Mouse (Mus musculus) CD8-positive naive resting alpha-beta T cell, adult 2 months (primary cell): ENCODE results near the gene Herc1.
"Not testable (repeated sequence)": the region's sequence is repeated elsewhere in the genome, so short reads cannot be mapped to it uniquely, and the experiment has no call there.

ENCODE experiments used
- DNase-seq, 2 experiments: peaks; one replicate each; pipeline ENCODE4 v3.0.0; 2022; ENCODE audit warnings: low read depth in 2 of 2, low spot score in 2 of 2

Herc1 gene

DNA sequence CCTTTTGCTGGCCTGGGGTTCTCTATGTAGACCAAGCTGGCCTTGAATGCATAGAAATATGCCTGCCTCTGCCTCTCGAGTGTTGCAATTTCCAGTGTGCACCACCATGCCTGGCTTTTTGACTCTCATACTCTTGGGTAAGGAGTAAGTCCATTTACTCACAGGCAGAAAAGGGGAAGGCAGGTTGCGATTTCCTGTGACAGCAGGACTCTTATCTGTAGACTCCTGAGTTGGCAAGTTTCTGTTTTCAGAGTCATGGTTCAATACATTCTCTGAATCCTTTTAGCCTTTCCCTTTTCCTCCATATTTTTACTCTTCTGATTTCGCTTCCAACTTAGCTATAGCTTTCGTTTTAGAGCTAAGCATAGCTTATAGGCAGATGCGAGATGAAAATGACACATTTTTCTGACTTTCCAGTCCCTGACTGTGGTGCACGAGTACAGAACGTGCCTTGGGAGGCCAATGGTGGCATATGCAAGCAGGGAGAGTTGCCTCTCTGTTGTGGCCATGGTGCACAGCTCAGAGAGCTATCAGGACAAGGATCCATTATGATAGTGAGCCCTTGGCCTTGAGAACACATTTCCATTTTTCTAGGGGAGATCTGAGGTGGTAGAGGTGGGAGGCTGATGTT lies 2.7 kb upstream of the Herc1 start:
- DNase-seq = no peak

- no peak for DNase-seq
Measured at GRCm38 (mm10) chr9:66349144-66349859, 948 bp upstream of the Herc1 start.

GRCm38 (mm10) chr9:66350788-66351430 lies 659 bp downstream of the Herc1 start:
- DNase-seq = no peak

- no peak for DNase-seq
Measured at GRCm38 (mm10) chr9:66352704-66353103, 2.5 kb downstream of the Herc1 start.

- no peak for DNase-seq
Measured at GRCm38 (mm10) chr9:66359135-66359534, 8.9 kb downstream of the Herc1 start.

DNA sequence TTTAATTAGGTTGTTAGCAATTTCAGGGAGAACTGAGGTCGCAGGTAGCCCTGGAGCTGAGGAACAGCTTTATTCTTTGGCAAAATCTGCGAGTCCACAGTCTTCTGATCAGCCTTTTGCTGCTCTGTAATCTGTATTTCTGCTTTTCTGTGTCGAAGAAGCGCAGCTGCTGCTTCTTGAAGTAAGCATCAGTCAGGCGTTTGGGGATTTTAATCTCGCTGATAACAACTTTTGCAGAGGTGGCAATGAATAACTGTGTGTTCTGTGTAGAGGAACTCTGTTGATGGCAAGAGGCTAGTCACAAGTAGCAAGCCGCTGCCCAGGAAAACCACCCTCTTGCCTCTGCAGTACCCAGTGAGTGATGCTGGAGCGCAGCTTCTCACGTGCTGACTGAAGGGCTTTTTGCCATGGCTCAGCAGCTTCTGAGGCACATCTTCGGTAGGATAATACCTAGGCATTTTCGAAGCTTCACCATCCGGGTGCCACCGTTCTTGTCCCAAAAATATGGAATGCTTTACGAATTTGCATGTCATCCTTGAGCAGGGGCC lies 10.0 kb downstream of the Herc1 start:
- no peak for DNase-seq

GRCm38 (mm10) chr9:66368890-66369433 lies 18.7 kb downstream of the Herc1 start:
- DNase-seq = peak in 1 of 2 experiments; percentile 11

DNA sequence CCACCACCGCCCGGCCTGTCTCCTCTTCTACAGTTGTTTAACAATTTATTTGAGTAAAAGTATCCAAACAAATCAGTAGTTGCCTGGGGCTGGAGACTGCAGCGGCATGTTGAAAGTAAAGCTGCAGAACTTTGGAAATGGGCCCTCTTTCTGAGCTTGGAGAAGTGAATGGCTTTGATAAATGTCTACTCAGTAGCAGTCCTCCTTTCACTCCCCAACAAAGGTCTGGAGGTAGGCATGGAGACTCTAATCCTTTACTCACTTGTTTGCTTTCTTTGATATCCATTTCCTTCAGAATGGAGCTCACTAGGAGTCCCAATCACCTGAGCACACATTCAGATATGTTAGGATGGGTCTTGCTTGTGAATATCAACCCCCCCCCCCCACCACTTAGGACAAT lies 20.1 kb downstream of the Herc1 start:
- no peak for DNase-seq

DNA sequence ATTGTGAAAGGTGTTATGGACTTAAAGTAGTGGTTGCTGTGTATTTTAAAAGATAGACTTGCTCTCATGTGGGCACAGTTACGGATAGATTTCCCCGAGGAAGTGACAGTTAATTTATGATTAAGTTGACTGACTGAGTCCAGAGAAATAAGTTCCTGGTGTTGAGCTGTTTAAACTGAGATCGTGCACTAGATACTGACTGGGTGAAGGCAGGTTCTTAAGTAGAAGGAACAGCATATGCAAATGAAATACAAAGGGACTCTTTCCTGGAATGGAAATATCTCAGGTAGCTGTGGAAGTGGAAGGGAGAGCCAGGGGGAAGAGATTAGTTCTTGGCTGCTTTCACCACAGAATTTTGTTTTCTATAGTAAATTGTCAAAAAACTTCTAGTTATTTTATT lies 20.6 kb downstream of the Herc1 start:
- DNase-seq = no peak

- no peak for DNase-seq
Measured at GRCm38 (mm10) chr9:66373432-66373831, 23.2 kb downstream of the Herc1 start.

GRCm38 (mm10) chr9:66374495-66375478 lies 24.5 kb downstream of the Herc1 start:
- DNase-seq = no peak

DNA sequence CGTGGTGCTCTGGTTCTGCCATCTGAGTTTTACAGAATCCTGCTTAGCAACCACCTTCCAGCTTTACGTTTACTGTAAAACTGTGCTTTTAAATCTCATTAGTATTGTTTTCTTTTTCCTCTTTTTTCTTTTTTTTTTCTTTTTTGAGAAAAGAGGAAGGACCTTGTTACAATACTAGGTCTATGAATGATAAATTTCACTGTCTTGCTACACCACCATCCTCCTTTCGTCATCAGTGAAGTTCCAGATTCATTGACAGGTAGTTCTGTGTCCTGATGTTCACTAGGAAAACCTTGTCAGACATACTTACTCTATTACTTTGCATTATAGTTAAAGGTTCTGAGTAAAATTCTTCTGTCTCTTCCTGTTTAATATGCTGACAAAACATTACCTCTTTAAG lies 33.2 kb downstream of the Herc1 start:
- DNase-seq = no peak

DNA sequence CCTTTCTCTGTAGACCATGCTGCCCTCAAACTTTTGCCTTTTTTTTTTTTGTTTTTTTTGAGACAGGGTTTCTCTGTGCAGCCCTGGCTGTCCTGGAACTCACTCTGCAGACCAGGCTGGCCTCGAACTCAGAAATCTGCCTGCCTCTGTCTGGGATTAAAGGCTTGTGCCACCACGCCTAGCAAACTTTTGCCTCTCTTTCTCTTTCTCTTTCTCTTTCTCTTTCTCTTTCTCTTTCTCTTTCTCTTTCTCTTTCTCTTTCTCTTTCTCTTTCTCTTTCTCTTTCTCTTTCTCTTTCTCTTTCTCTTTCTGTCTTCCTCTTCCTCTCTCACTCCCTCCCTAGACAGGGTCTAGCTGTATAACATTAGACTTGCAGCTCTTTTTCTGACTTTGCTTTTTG lies 40.1 kb downstream of the Herc1 start:
- DNase-seq = not testable (repeated sequence)

- DNase-seq = no peak
Measured at GRCm38 (mm10) chr9:66393304-66393703, 43.1 kb downstream of the Herc1 start.

- DNase-seq = no peak
Measured at GRCm38 (mm10) chr9:66423492-66423891, 73.2 kb downstream of the Herc1 start.

- DNase-seq = no peak
Measured at GRCm38 (mm10) chr9:66440007-66440406, 89.8 kb downstream of the Herc1 start.

DNA sequence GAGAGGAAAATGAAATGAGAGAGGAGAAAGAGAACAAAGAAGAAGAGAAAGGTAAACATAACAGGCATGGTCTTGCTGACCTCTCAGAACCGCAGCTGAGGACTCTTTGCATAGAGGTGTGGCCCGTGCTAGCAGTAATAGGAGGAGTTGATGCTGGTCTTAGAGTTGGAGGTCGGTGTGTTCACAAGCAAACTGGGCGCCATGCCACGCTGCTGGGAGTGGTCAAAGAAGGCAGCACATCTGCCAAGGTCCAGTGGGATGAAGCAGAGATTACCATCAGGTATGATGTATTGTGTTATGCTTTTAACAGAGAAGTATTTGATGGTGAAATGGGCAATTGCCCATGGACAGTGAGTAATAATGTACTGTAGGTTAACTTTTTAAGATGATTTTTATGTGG lies 98.0 kb downstream of the Herc1 start:
- DNase-seq = no peak

GRCm38 (mm10) chr9:66465087-66465486 lies 114.8 kb downstream of the Herc1 start:
- peak; percentile 26 to 55 for DNase-seq

DNA sequence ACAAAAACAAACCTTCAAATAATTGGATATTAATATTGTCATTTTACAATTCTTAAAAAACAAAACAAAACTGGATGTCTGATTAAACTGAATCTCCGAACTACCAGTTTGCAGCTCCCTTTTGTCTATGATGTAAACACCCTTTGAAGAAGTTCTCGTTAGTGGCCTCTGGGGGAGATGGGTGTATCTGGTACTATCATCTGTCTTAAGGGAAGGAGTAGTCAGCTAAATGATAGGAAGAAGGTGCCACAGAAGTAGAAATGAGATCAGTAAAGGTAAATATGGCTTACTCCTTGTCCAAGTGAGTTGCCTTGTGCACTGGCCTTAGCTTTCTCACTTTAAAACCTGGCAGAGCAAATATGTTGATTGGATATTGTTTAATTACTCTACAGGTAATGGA lies 127.5 kb downstream of the Herc1 start:
- DNase-seq = no peak

- no peak for DNase-seq
Measured at GRCm38 (mm10) chr9:66483429-66483828, 133.2 kb downstream of the Herc1 start.

DNA sequence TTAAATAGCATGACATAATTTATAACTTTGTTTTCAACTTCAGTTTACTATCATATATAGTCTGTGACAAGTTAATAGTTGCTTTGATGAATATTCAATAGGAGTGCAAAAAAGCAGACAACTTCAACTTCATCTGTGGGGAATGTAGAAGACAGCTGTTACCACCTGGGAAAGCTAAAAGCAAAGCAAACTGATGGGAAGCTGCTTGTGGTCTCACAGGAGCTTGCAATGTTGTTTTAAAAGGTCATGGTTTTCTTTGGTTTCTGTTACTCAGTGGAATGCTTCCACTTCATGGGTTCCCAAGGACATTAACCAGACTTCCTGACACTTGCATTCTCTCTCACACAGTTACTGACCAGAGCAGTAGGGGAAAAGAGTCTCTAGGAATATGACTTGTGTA lies 138.5 kb downstream of the Herc1 start:
- no peak for DNase-seq
